Mouse (Mus musculus): ENCODE measurements around the gene Zfp787.
"Not testable (repeated sequence)": the region's sequence is repeated elsewhere in the genome, so short reads cannot be mapped to it uniquely, and the experiment has no call there.

The Zfp787 gene

DNA sequence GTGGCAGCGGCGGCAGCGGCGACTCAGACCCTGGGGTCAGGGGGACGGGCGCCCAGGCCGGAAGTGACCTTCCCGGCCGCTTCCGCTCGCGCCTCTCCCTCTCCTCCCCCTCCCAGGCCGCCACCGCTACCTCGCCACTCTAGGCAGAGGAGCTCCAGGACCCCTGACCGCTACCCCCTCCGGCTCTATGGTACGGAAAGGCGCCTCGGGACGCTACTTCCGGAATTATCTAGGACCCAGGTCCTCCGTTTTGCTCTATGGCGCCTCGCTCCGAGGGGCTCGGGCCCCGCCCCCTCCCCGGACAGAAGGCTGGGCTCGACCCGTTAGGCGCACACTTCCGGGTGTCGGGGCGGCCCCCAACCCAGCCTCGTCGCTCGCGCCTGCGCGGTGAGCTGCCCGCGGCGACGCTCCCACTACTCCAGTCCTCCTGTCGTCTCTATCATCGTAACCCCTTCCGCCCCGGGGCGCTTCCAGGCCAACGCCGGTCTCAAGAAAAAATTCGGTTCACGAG lies at the start of gene Zfp787:
Gene Zfp787 (minus strand): TSS at position 97 of the 511 bp plus-strand sequence.
- DNase-seq = peak; percentile 98

GRCm38 (mm10) chr7:6204200-6204599 lies 48.4 kb upstream of the Zfp787 start:
- no peak for DNase-seq

GRCm38 (mm10) chr7:6196790-6197189 lies 41.0 kb upstream of the Zfp787 start, which contains the start of gene Galp:
Gene Galp, plus strand, starts transcription at chr7:6197090.
- no peak for DNase-seq

- DNase-seq = no peak
Observed at GRCm38 (mm10) chr7:6195777-6196176, 40.0 kb upstream of the Zfp787 start.

- peak; percentile 78 for DNase-seq
Observed at GRCm38 (mm10) chr7:6194129-6194528, 38.3 kb upstream of the Zfp787 start.

DNA sequence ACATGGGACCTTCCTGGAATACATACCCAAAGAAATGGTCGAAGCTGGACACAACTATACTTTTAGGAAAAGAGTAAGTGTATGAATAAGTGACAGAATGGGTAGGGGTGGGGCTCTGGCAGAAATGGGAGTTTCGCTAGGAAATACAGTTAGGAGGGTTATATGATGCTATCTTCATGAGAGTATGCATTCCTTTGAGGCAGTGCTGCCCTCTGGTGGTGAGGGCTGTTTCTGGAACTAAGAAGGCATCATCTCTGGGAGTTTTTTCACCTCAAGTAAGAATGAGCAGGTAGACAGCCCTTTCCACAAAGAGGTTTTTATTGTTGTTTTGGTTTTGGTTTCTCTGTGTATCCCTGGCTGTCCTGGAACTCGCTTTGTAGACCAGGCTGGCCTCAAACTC lies 35.6 kb upstream of the Zfp787 start:
- DNase-seq = peak; percentile 86

DNA sequence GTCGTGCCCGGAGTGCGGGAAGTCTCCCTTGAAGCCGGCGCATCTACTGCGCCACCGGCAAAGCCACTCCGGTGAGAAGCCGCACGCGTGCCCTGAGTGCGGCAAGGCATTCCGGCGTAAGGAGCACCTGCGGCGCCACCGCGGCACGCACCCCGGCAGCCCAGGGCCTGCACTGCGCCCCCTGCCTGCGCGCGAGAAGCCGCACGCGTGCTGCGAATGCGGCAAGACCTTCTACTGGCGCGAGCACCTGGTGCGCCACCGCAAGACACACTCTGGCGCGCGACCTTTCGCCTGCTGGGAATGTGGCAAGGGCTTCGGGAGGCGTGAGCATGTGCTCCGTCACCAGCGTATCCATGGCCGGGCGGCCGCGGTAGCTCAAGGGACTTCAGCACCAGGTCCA lies 33.7 kb upstream of the Zfp787 start:
- no peak for DNase-seq

DNA sequence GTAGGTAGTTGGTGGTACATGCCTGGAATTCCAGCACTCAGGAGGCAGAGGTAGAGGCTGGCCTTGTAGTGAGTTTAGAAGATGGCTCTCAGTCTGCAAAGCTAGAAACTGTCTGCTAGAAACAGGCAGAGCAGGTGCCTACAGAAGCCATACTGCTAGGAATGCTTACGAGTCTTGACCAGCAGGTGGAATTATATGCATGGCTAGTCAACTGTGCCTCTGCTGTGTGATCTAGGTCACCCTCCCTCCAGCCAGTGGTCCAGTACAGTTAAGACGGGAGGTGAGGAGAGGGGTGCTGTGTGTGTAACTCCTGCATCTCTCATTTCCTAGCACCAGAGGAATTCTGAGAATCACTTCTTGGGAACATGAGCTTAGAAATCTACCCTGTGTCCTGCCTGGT lies 31.0 kb upstream of the Zfp787 start:
- DNase-seq = no peak

- DNase-seq = no peak
Observed at GRCm38 (mm10) chr7:6186176-6186575, 30.4 kb upstream of the Zfp787 start.

- DNase-seq = no peak
Observed at GRCm38 (mm10) chr7:6185391-6185790, 29.6 kb upstream of the Zfp787 start.

DNA sequence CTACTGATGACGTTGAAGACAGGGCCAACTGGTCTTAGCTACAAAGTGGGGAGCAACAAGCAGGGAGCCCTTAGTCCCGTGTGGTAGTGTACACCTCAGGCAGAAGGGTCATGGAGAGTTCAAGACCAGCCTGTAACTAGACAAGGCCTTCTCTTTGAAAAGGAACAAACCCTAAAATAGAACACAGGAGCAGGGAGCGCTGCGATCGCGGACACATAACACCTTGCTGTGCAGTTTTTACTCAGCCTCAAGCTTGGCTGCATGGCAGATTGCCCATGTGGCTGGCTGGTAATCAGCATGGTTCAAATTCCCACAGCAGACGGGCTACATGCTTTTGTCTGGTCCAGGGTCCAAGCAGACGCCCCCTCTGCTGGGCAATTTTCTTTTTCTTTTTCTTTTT lies 28.7 kb upstream of the Zfp787 start:
- no peak for DNase-seq

GRCm38 (mm10) chr7:6183802-6184201 lies 28.0 kb upstream of the Zfp787 start:
- no peak for DNase-seq

DNA sequence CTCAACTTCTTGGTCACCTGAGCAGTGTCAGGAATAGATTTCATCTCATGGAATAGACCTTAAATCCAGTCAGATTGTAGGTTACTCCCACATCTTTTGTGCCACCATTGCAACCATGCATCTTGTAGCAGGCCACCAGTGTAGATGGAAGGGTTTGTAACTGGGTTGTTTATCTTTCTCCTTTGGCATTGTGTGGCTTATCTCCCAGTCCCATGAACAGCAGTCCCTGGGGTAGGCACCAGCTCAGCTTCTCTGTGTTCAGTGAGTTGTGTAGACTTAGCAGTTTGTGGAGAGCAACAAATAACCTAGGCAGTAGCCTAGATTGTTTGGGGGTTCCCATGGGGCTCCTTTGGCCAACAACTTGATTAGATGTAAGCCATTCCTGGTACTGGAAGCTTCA lies 27.1 kb upstream of the Zfp787 start:
- no peak for DNase-seq

GRCm38 (mm10) chr7:6179013-6179412 lies 23.2 kb upstream of the Zfp787 start:
- DNase-seq = no peak

DNA sequence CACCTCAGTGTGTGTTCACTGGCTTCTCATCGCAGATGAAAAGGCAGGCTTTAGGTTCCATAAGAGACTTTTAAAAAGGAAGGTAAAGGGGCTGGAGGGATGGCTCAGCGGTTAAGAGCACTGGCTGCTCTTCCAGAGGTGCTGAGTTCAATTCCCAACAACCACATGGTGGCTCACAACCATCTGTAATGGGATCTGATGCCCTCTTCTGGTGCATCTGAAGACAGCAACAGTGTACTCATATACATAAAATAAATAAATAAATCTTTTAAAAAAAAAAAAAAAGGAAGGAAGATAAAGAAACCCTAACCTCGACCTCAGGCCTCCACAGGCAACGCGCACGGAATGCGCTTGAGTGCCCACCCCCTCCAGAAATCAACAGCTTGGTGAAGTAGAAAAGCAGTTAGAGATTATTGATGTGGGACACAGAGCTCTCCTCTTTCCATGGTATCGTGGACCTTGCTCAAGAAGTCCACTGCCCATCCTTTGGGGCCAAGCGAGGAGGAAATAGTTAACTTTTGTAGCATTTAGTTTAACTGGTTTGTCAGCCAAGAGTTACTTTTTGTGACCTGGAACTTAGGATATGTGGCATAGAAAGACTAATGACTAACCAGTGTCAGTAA lies 18.7 kb upstream of the Zfp787 start:
- not testable (repeated sequence) for DNase-seq

DNA sequence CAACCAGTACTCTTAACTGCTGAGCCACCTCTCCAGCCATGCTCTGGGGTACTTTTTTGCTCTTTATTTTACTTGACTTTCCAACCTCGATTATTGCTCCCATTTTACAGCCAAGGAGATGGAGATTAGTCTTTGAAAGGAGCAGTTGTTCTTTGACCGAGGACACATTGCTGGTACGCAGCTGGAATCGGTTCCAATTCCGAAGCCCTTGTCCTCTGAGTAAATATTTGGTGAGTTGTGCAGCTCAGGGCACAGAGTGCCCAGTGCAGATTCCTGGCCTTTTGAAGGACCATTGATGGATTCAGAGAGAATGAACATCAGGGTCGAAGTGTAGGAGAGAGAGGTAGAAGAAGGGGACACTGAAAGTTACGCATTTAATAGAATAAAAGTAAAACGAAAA lies 18.1 kb upstream of the Zfp787 start:
- no peak for DNase-seq

DNA sequence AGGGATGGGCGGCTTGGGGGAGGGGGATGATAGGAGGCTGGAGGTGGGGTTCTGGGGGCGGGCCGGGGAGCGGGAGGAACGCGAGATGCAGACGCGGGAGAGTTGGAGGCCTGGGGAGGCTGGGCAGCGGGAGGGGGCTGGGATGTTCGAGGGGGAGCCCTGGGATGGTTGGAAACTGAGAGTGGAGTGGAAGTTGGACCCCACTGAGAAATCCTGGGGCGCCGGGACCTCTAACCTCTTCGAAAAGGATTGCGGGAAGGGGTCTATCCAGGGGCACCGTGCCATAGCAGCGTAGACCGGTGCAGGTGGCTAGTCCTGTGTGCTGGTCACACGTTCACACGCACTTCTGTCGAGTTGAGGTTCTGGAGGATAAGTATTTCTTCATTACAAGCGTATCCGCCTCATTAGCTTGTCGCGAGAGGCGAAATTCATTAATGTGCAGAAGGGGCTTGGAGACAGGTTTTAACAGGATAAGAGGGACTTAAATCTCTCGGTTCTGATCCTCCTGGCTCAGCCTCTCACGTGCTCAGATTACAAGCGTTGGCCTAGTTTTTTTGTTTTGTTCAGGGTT lies 17.0 kb upstream of the Zfp787 start:
- no peak for DNase-seq

DNA sequence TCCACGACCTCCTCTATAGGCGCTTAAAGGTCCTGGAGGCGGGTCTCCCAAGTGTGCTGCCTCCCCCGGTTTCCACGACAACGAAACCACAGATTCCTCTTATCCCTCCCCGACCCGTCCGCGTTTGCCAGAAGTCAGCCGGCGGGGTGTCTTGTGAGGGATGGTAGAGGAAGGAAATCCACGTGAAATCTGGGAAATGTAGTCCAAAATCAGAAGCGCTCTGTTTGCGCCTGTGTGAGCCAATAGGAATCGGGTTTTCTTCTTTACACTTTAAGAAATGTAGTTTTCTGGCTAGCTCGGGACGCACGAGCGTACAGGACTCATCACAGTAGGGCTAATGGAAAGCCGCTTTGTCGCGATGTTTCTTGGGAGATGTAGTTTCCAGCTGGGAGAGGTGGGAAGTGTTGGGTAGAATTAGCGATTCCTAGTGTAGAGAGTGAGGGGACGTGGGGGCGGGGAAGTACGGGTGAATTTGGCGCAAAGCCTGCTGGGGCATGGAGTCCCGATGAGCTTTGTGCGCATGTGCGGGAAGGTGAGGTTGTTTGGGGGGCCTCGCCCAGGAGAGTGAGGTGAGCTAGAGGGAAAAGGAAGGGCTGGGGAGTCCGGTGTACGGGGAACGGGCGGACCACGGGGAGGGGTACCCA lies 16.3 kb upstream of the Zfp787 start, which contains the start of gene Zfp444:
Gene Zfp444 (plus strand): TSS at position 221 of the 644 bp plus-strand sequence.
- peak; percentile 99 for DNase-seq

- peak; percentile 82 for DNase-seq
Observed at GRCm38 (mm10) chr7:6171444-6172005, 15.7 kb upstream of the Zfp787 start.

- no peak for DNase-seq
Observed at GRCm38 (mm10) chr7:6170871-6171270, 15.1 kb upstream of the Zfp787 start.

DNA sequence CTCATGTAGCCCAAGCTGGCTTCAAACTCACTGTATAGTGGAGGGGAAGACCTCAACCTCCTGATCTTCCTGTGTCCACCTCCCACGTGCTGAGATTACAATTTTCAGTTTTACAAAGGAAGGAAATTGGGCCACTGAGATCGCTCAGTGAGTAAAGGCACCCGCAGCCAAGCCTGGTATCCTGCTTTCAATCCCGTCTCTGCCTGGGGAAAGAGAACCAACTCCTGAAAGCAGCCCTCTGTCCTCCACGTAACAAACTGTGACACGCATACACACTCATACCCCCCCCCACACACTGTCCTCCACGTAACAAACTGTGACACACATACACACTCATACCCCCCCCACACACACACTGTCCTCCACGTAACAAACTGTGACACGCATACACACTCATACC lies 14.6 kb upstream of the Zfp787 start:
- DNase-seq = no peak

DNA sequence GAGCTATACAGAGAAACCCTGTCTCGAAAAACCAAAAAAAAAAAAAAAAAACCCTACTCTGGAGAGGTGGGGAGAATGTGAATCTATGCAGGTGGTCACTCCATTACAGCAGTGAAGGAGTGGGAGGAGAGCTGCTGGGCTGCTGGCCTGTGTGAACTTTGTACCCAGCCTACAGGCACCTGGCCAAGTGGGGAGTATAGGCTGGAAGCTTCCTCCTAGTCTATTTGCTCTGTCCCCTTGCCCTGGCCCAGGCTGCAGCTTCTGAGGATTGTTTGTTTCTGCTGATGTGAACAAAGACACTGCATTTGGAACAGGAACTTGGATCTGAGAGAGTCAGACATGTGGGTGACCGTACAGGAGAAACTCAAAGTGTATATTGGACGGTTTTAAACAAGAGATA lies 13.6 kb upstream of the Zfp787 start:
- DNase-seq = peak; percentile 62

DNA sequence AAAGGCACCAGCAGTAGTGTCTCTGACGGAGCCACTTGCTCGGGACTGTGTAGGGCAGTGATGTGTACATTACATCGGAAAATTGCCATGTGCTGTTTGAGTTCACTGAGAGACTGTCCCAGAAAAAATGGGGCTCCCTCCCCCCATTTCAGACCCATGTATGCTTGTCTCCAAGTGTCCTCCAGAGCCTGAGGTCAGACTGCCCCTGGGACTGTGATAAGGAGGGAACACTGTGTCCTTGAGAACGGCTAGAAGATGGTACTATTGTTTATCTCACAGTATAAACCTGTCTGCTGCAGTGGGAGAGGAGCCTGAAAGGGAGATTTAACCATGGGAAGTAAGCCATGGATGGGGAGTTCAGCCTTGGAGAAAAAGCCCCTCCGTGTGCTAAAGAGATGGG lies 8.9 kb upstream of the Zfp787 start:
- no peak for DNase-seq

DNA sequence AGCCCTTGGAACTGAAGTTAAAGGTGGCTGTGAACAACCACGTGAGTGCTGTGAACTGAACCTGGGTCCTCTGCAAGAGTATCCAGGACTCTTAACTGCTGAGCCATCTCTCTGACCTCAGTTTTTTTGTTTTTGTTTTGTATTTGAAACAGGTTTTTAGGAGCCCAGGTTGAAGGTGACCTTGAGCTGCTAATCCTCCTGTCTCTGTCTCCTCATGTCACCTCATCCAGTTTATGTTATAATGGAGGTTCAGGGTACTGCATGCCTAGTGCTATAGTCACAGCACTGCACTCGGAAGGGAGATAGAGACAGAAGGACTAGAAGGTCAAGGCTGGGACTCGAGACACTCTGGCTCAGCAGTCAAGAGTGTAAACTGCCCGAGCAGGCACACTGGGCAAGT lies 6.4 kb upstream of the Zfp787 start:
- no peak for DNase-seq

Data from lung, postnatal 10 days (tissue).